In genomic region chr17:71025922-71026321, GRCm38 (mm10) we compare ENCODE assay signal across 22 mouse cellular contexts. TPM values are rescaled to one million over a fixed set of nuclear protein-coding genes. Genes with fewer than 3 reads are reported as not detected.
DNase-seq lines count a peak whose midpoint lies in the region; ATAC-seq and TF ChIP-seq lines count a peak whose summit lies in the region.
"Had no signal": no experiment of that assay in that cellular context is flagged by ENCODE, and none has a peak within 500 bp of the region (broad histone marks: within the 10 kb centered on the region; RNA-seq: fewer than 3 reads in every experiment).

No protein-coding gene starts in this region.

- peak overlapping the region; percentile 81 for H3K4me3 ChIP-seq in gastrocnemius, adult 2 months
- H3K4me3 ChIP-seq in heart, embryonic 12.5 days, result no peak overlapping the region
- no peak overlapping the region for H3K4me3 ChIP-seq in heart, embryonic 10.5 days
- peak overlapping the region; percentile 1; the same call in 1 of the 2 replicates for H3K4me3 ChIP-seq in heart, embryonic 16.5 days (ENCODE audit: low read length)
- no peak overlapping the region for H3K4me3 ChIP-seq in heart, embryonic 11.5 days (ENCODE audit: low read depth, low read length)
- H3K4me3 ChIP-seq: embryonic facial prominence, embryonic 15.5 days; erythroblast, embryonic 14.5 days; forebrain, embryonic 10.5 days; hindbrain, embryonic 12.5 days had no signal

- intact Hi-C loops in gastrocnemius, adult 2 months (cut with DNase I), result no loop called here

- peak overlapping the region; percentile 60; the same call in 1 of the 2 replicates for H3K9ac ChIP-seq in heart, embryonic 12.5 days
- H3K9ac ChIP-seq in heart, embryonic 16.5 days (ENCODE audit: low read length), result 0 out of 2 replicates have a peak overlapping the region, but pooled peaks have one; percentile 1
- no peak overlapping the region for H3K9ac ChIP-seq in heart, embryonic 11.5 days (ENCODE audit: low read depth, low read length)
- H3K9ac ChIP-seq: embryonic facial prominence, embryonic 15.5 days; hindbrain, embryonic 12.5 days had no signal

- H3K4me2 ChIP-seq in heart, embryonic 12.5 days, result peak overlapping the region; percentile 31
- peak overlapping the region; percentile 27 for H3K4me2 ChIP-seq in heart, embryonic 16.5 days (ENCODE audit: low read depth, low read length)
- no peak overlapping the region for H3K4me2 ChIP-seq in heart, embryonic 11.5 days
- H3K4me2 ChIP-seq: embryonic facial prominence, embryonic 15.5 days; hindbrain, embryonic 12.5 days had no signal

- no peak for TF ChIP-seq CTCF in gastrocnemius, adult 2 months (IDR thresholded peaks at IDR 0.05)

- H3K27ac ChIP-seq in gastrocnemius, adult 2 months, result peak overlapping the region; percentile 97
- no peak overlapping the region for H3K27ac ChIP-seq in heart, embryonic 12.5 days (ENCODE audit: poor library complexity, severe bottlenecking)
- H3K27ac ChIP-seq in heart, embryonic 10.5 days, result no peak overlapping the region
- H3K27ac ChIP-seq in heart, embryonic 16.5 days (ENCODE audit: low read length), result peak overlapping the region; percentile 39; the same call in 1 of the 2 replicates
- H3K27ac ChIP-seq in heart, embryonic 11.5 days (ENCODE audit: low read depth, low read length), result no peak overlapping the region
- H3K27ac ChIP-seq: embryonic facial prominence, embryonic 15.5 days; forebrain, embryonic 10.5 days; hindbrain, embryonic 12.5 days had no signal

- peaks cover 48% of the 10 kb centered on the region for H3K36me3 ChIP-seq in heart, embryonic 12.5 days
- peaks cover 23% of the 10 kb centered on the region for H3K36me3 ChIP-seq in heart, embryonic 10.5 days
- H3K36me3 ChIP-seq in heart, embryonic 16.5 days (ENCODE audit: control insufficient read depth, insufficient read depth), result peaks cover 9% of the 10 kb centered on the region; the same call in 1 of the 2 replicates
- H3K36me3 ChIP-seq in heart, embryonic 11.5 days (ENCODE audit: control insufficient read depth, insufficient read depth, low read length), result 0 out of 2 replicates have a peak, but pooled peaks cover 2% of the 10 kb centered on the region
- H3K36me3 ChIP-seq: embryonic facial prominence, embryonic 15.5 days; forebrain, embryonic 10.5 days; hindbrain, embryonic 12.5 days had no signal

- H3K9me3 ChIP-seq in heart, embryonic 12.5 days (replicated peaks), result no peaks in the 10 kb centered on the region
- no peaks in the 10 kb centered on the region for H3K9me3 ChIP-seq in heart, embryonic 10.5 days
- no peaks in the 10 kb centered on the region for H3K9me3 ChIP-seq in heart, embryonic 16.5 days (replicated peaks; ENCODE audit: control insufficient read depth, low read length)
- H3K9me3 ChIP-seq in heart, embryonic 11.5 days (replicated peaks; ENCODE audit: control insufficient read depth, low read length), result no peaks in the 10 kb centered on the region
- H3K9me3 ChIP-seq: embryonic facial prominence, embryonic 15.5 days; forebrain, embryonic 10.5 days; hindbrain, embryonic 12.5 days had no signal

- peak; percentile 46 for DNase-seq in gastrocnemius, adult 2 months
- DNase-seq in gastrocnemius, postnatal 4 days (ENCODE audit: low spot score in 2 of 2), result no peak
- no peak for DNase-seq in heart, embryonic 10.5 days (ENCODE audit: low spot score)
- no peak for DNase-seq in ovary, adult 18-20 months (ENCODE audit: low spot score)
- DNase-seq: adrenal gland, postnatal 10 days; cerebellum, adult 11 months; cerebellum, adult 8-10 months; cerebellum, postnatal 14 days; embryo, embryonic 11 days; gastrocnemius, postnatal 14 days; kidney, adult 8-10 months had no signal

- H3K27me3 ChIP-seq in heart, embryonic 12.5 days (replicated peaks), result no peaks in the 10 kb centered on the region
- H3K27me3 ChIP-seq in heart, embryonic 10.5 days (ENCODE audit: insufficient read depth, poor library complexity, severe bottlenecking), result no peaks in the 10 kb centered on the region
- no peaks in the 10 kb centered on the region for H3K27me3 ChIP-seq in heart, embryonic 16.5 days (ENCODE audit: control insufficient read depth, insufficient read depth, low read length)
- no peaks in the 10 kb centered on the region for H3K27me3 ChIP-seq in heart, embryonic 11.5 days (ENCODE audit: control insufficient read depth, insufficient read depth, low read length)
- H3K27me3 ChIP-seq: embryonic facial prominence, embryonic 15.5 days; hindbrain, embryonic 12.5 days had no signal

- no peak for ATAC-seq in heart, embryonic 12.5 days (ENCODE audit: insufficient number of reproducible peaks, low FRiP score)
- no peak for ATAC-seq in heart, embryonic 16.5 days (replicated peaks; ENCODE audit: extremely low read depth, insufficient read depth, low FRiP score)
- no peak for ATAC-seq in heart, embryonic 11.5 days (replicated peaks; ENCODE audit: insufficient number of reproducible peaks, low FRiP score, low TSS enrichment)
- ATAC-seq: forebrain, embryonic 14.5 days; hindbrain, embryonic 16.5 days; inflammation-experienced regulatory T-cells, adult 6 months; intestine, postnatal 0 days had no signal

- H3K4me1 ChIP-seq in heart, embryonic 12.5 days (replicated peaks), result peaks cover 55% of the 10 kb centered on the region
- H3K4me1 ChIP-seq in heart, embryonic 10.5 days, result peaks cover 37% of the 10 kb centered on the region
- peaks cover 41% of the 10 kb centered on the region for H3K4me1 ChIP-seq in heart, embryonic 16.5 days (ENCODE audit: control insufficient read depth, insufficient read depth, low read length)
- peaks cover 13% of the 10 kb centered on the region; the same call in 1 of the 2 replicates for H3K4me1 ChIP-seq in heart, embryonic 11.5 days (ENCODE audit: control insufficient read depth, insufficient read depth, low read length)
- H3K4me1 ChIP-seq: forebrain, embryonic 10.5 days; hindbrain, embryonic 12.5 days had no signal

- 67% methylated on average over 8 of the region's 8 CpGs for WGBS in heart, embryonic 12.5 days
- WGBS in heart, embryonic 10.5 days, result 73% methylated on average over 8 of the region's 8 CpGs
- WGBS in heart, embryonic 16.5 days, result 53% methylated on average over 8 of the region's 8 CpGs
- 72% methylated on average over 8 of the region's 8 CpGs for WGBS in heart, embryonic 11.5 days (ENCODE audit: insufficient replicate concordance)

RNA-seq across cellular contexts. Expression of gene Myl12a, which starts 23.2 kb away (rescaled TPM):
- 100 to 1,000 TPM; 301 to 553 TPM for total RNA-seq in gastrocnemius, adult 2 months (2021)
- total RNA-seq in gastrocnemius, postnatal 4 days (2021), result 100 to 1,000 TPM; 712 to 757 TPM
- 832 and 883 TPM in 2 replicates for polyA plus RNA-seq in heart, embryonic 12.5 days (2016; fragmentation: Nextera tagmentation; extraction: Ambion mirVana)
- 742 and 776 TPM in 2 replicates for polyA plus RNA-seq in heart, embryonic 10.5 days (2016; fragmentation: Nextera tagmentation; extraction: Ambion mirVana)
- polyA plus RNA-seq in heart, embryonic 16.5 days (2015; fragmentation: Nextera tagmentation; extraction: Ambion mirVana), result 666 and 686 TPM in 2 replicates
- polyA plus RNA-seq in heart, embryonic 11.5 days (2014; fragmentation: Nextera tagmentation; extraction: Ambion mirVana), result 878 and 906 TPM in 2 replicates

RNA-seq across cellular contexts. Expression of gene Myom1, which starts 23.5 kb away (rescaled TPM):
- total RNA-seq in gastrocnemius, adult 2 months (2021), result 1,000 to 10,000 TPM; 1,223 to 1,379 TPM
- 100 to 1,000 TPM; 917 to 927 TPM for total RNA-seq in gastrocnemius, postnatal 4 days (2021)
- polyA plus RNA-seq in heart, embryonic 12.5 days (2016; fragmentation: Nextera tagmentation; extraction: Ambion mirVana), result 229 and 241 TPM in 2 replicates
- polyA plus RNA-seq in heart, embryonic 10.5 days (2016; fragmentation: Nextera tagmentation; extraction: Ambion mirVana), result 109 and 198 TPM in 2 replicates
- polyA plus RNA-seq in heart, embryonic 16.5 days (2015; fragmentation: Nextera tagmentation; extraction: Ambion mirVana), result 216 and 224 TPM in 2 replicates
- polyA plus RNA-seq in heart, embryonic 11.5 days (2014; fragmentation: Nextera tagmentation; extraction: Ambion mirVana), result 208 and 237 TPM in 2 replicates
- polyA plus RNA-seq: erythroblast, embryonic 14.5 days had no signal

Comparison
In these comparisons a context has a peak if more than half of its experiments do, and no peak if none do; other contexts are left out.
1. H3K27ac ChIP-seq: peak in gastrocnemius, adult 2 months (single experiment) and heart, embryonic 16.5 days (single experiment); none in heart, embryonic 12.5 days (single experiment), heart, embryonic 10.5 days (single experiment) and heart, embryonic 11.5 days (single experiment).
2. H3K4me3 ChIP-seq: peak in gastrocnemius, adult 2 months (single experiment) and heart, embryonic 16.5 days (single experiment); none in heart, embryonic 12.5 days (single experiment), heart, embryonic 10.5 days (single experiment) and heart, embryonic 11.5 days (single experiment).